Mouse (Mus musculus) kidney, adult 2 months (tissue): ENCODE measurements around the gene Arhgef38.

ENCODE experiments used
- CTCF ChIP-seq: fragments of 200-500 bp; conservative IDR thresholded peaks from 2 replicates; pipeline ENCODE4 v1.5.1; 2011; ENCODE audit warnings: low read depth, mild to moderate bottlenecking, control low read depth, low read length, moderate library complexity, mixed read lengths; ENCODE audit not compliant: insufficient read depth, insufficient read length
- POLR2A ChIP-seq: fragments of 200-500 bp; IDR thresholded peaks from one replicate; pipeline ENCODE4 v1.6.1; 2011; ENCODE audit warnings: low read depth, low read length, control low read depth

- TF ChIP-seq POLR2A (no peak), CTCF (no peak)
Measured at GRCm38 (mm10) chr3:133188930-133189329, 45.8 kb downstream of the Arhgef38 start.
